ENCODE assay signal across 8 mouse cellular contexts in the genomic region with DNA sequence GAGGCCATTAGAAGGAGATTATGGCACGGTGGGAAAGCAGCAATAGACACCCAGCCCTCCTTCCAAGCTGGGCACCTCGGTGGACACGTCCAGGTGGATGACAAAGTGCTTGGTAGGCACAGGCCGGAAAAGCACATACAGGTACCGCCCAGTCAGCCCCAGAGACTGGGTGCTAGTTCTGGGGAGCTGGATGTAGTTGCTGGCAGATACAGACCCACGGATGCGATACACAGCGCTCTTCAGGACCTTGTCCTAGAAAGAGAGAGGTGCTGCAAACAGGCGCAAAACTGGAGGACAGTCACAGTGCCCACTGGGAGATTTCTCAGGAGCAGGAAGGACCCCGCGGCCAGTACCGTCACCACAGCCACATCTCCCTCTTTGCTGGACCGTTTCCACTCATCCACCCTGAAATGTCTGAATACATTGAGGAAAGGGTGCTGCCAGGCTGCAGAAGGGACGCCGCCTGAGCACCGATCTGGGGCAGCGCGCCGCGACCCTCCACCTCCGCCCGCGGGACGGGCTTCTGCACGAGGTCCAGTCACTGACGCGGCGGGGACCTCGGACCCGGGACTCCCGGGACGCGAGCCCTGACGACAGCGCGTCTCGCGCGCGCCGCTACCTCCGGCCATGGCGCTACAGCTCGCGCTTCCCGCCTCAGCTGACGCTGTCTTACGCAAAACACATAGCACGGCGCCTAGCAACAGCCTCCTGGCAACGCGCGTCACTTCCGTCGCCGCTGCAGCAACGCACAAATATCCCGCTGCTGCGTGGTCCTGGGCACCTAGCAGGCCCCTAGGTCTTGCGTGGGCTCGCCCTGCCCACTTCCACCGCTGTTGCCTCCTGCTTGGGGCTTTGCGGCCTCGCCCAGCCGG. TPM values are rescaled to one million over a fixed set of nuclear protein-coding genes. Genes with fewer than 3 reads are reported as not detected.
DNase-seq lines count a peak whose midpoint lies in the region; ATAC-seq lines count a peak whose summit lies in the region.

Gene Wdr90, minus strand, starts transcription at position 670 of the 872 bp plus-strand sequence.

- 2% methylated on average over 65 of the region's 65 CpGs for WGBS in intestine, embryonic 16.5 days

- H3K9me3 ChIP-seq in intestine, embryonic 16.5 days (ENCODE audit: control insufficient read depth, low read length), result no peaks in the 10 kb centered on the region

- ATAC-seq in intestine, embryonic 16.5 days, result peak; percentile 92

- H3K27ac ChIP-seq in intestine, embryonic 16.5 days (ENCODE audit: low read length), result peak within 1 kb of the TSS; percentile 78

- H3K4me3 ChIP-seq in intestine, embryonic 16.5 days (ENCODE audit: low read length), result peak within 1 kb of the TSS; percentile 75

- intact Hi-C loops in left cerebral cortex, postnatal 25 days (cut with DNase I), result no loop called here

- peak within 1 kb of the TSS; percentile 96 for H3K4me2 ChIP-seq in intestine, embryonic 16.5 days (ENCODE audit: low read depth, low read length)

- H3K9ac ChIP-seq in intestine, embryonic 16.5 days (ENCODE audit: low read depth, low read length), result peak within 1 kb of the TSS; percentile 86

- H3K4me1 ChIP-seq in intestine, embryonic 16.5 days (ENCODE audit: control insufficient read depth, insufficient read depth, low read length), result peaks cover 24% of the 10 kb centered on the region

- H3K36me3 ChIP-seq in intestine, embryonic 16.5 days (ENCODE audit: control insufficient read depth, insufficient read depth, low read length), result no peaks in the 10 kb centered on the region

- no peaks in the 10 kb centered on the region for H3K27me3 ChIP-seq in intestine, embryonic 16.5 days (replicated peaks; ENCODE audit: control insufficient read depth, insufficient read depth, low read length)

- peak; percentile 95 for DNase-seq in adrenal gland, postnatal 10 days
- peak; percentile 87 for DNase-seq in embryo, embryonic 9.5 days (ENCODE audit: extremely low spot score)
- DNase-seq in gastrocnemius, postnatal 4 days (ENCODE audit: low spot score in 2 of 2), result peak; percentile 74 to 87
- peak; percentile 94 to 97 for DNase-seq in left cerebral cortex, postnatal 25 days (ENCODE audit: low spot score in 2 of 2)
- peak; percentile 94 for DNase-seq in mesoderm, embryonic 11.5 days (ENCODE audit: low read depth, low spot score)
- peak; percentile 95 for DNase-seq in right cerebral cortex, postnatal 25 days
- peak; percentile 84 to 89 for DNase-seq in urinary bladder, postnatal 36 days (ENCODE audit: low spot score in 2 of 2)

RNA-seq across cellular contexts. Expression of gene Wdr90, which starts in this region (rescaled TPM):
- 10 to 100 TPM; 17.5 to 24.1 TPM for total RNA-seq in adrenal gland, postnatal 10 days (2021)
- 10 to 100 TPM; 11.7 to 12.0 TPM for total RNA-seq in gastrocnemius, postnatal 4 days (2021)
- 11.3 and 11.9 TPM in 2 replicates for polyA plus RNA-seq in intestine, embryonic 16.5 days (2015; fragmentation: Nextera tagmentation; extraction: Ambion mirVana)
- 10 to 100 TPM; 29.8 to 31.4 TPM for total RNA-seq in left cerebral cortex, postnatal 25 days (2021)

Comparison
In these comparisons a context has a peak if more than half of its experiments do, and no peak if none do; other contexts are left out.
1. Peak in every context shown above with its lines: DNase-seq, ATAC-seq, H3K4me3 ChIP-seq and H3K27ac ChIP-seq.